Mouse (Mus musculus) forebrain, embryonic 11.5 days (tissue): ENCODE measurements around the gene Cemip. TPM values are rescaled to one million over a fixed set of nuclear protein-coding genes. Genes with fewer than 3 reads are reported as not detected.

Experiments used
- ATAC-seq: fragments of 200-750 bp; cut with Nextera tagmentation; replicated peaks from 2 replicates; pipeline ENCODE4 v1.8.0; 2017; ENCODE audit warnings: moderate TSS enrichment; ENCODE audit not compliant: low FRiP score
- DNase-seq: peaks from one replicate; pipeline ENCODE4 v3.0.0-alpha.2; 2017; ENCODE audit warnings: low spot score
- H3K27ac ChIP-seq: fragments of 300-500 bp; sonication (generic); 2 replicates; pipeline ENCODE4 v1.5.1; 2014; ENCODE audit warnings: low read depth, low read length
- H3K27me3 ChIP-seq: fragments of 300-500 bp; sonication (generic); 2 replicates; pipeline ENCODE4 v1.6.1; 2014; ENCODE audit warnings: mild to moderate bottlenecking, low read length, mixed read lengths; ENCODE audit not compliant: control insufficient read depth, insufficient read depth
- H3K36me3 ChIP-seq: fragments of 300-500 bp; sonication (generic); 2 replicates; pipeline ENCODE4 v1.6.1; 2014; ENCODE audit warnings: mild to moderate bottlenecking, low read length, moderate library complexity, mixed read lengths; ENCODE audit not compliant: control insufficient read depth, insufficient read depth
- H3K4me1 ChIP-seq: fragments of 300-500 bp; sonication (generic); replicated peaks from 2 replicates; pipeline ENCODE4 v1.6.1; 2014; ENCODE audit warnings: low read length, mixed read lengths; ENCODE audit not compliant: control insufficient read depth, insufficient read depth
- H3K4me2 ChIP-seq: fragments of 300-500 bp; sonication (generic); 2 replicates; pipeline ENCODE4 v1.6.1; 2014; ENCODE audit warnings: low read depth, mild to moderate bottlenecking, low read length, moderate library complexity, mixed read lengths; ENCODE audit not compliant: severe bottlenecking
- H3K4me3 ChIP-seq: fragments of 300-500 bp; sonication (generic); 2 replicates; pipeline ENCODE4 v1.5.1; 2014; ENCODE audit warnings: low read depth, low read length
- H3K9ac ChIP-seq: fragments of 300-500 bp; sonication (generic); 2 replicates; pipeline ENCODE4 v1.6.1; 2014; ENCODE audit warnings: low read length
- H3K9me3 ChIP-seq: fragments of 300-500 bp; sonication (generic); 2 replicates; pipeline ENCODE4 v1.6.1; 2016; ENCODE audit warnings: low read length, mixed read lengths; ENCODE audit not compliant: control insufficient read depth
- WGBS: fragments of 180-500 bp; shearing (Covaris S2); extraction: QIAGEN DNeasy Blood & Tissue Kit; methylation state at CpG from one replicate; pipeline ENCODE4 v1.1.7; 2014; 5-methylcytosine and 5-hydroxymethylcytosine counted together
- polyA plus RNA-seq: library from polyadenylated mRNA; unstranded; fragments of >200 nt; fragmentation: Nextera tagmentation; extraction: Ambion mirVana; gene quantifications from 2 replicates; pipeline ENCODE4 v1.2.1, GENCODE M21; 2014

The Cemip gene
- polyA plus RNA-seq, 1 experiment from 2014 or later = 0.94 TPM

GRCm38 (mm10) chr7:84088191-84088590 is 1.9 kb upstream of the Cemip start:
- Histone ChIP-seq H3K36me3 (no peaks in the 10 kb centered on the region), H3K4me2 (no peak overlapping the region), H3K4me1 (peaks cover 4% of the 10 kb centered on the region; the same call in 1 of the 2 replicates), H3K9me3 (no peaks in the 10 kb centered on the region), H3K4me3 (no peak overlapping the region), H3K27me3 (peaks cover 14% of the 10 kb centered on the region), H3K27ac (no peak overlapping the region), H3K9ac (no peak overlapping the region)
- ATAC-seq = no peak
- 92% methylated on average over 3 of the region's 3 CpGs for WGBS
- no peak for DNase-seq

GRCm38 (mm10) chr7:84085049-84085945 is 1.0 kb downstream of the Cemip start:
- H3K36me3 ChIP-seq = no peaks in the 10 kb centered on the region
- no peak overlapping the region for H3K27ac ChIP-seq
- DNase-seq (peak; percentile 82), ATAC-seq (0 out of 2 replicates have a peak, but pooled peaks have one; percentile 19)
- no peaks in the 10 kb centered on the region for H3K9me3 ChIP-seq
- WGBS = 5% methylated on average over 39 of the region's 39 CpGs
- no peak overlapping the region for H3K9ac ChIP-seq
- peaks cover 14% of the 10 kb centered on the region for H3K27me3 ChIP-seq
- H3K4me3 ChIP-seq = peak overlapping the region; percentile 33
- H3K4me2 ChIP-seq = peak overlapping the region; percentile 84
- H3K4me1 ChIP-seq = peaks cover 4% of the 10 kb centered on the region; the same call in 1 of the 2 replicates

GRCm38 (mm10) chr7:84077257-84078013 is 8.9 kb downstream of the Cemip start:
- WGBS = 76% methylated on average over 7 of the region's 7 CpGs
- no peak for ATAC-seq
- H3K4me1 ChIP-seq = no peaks in the 10 kb centered on the region

GRCm38 (mm10) chr7:84074266-84074665 is 12.0 kb downstream of the Cemip start:
- no peak for DNase-seq
- no peaks in the 10 kb centered on the region for H3K4me1 ChIP-seq
- no peaks in the 10 kb centered on the region for H3K27me3 ChIP-seq
- no peaks in the 10 kb centered on the region for H3K9me3 ChIP-seq
- no peak overlapping the region for H3K4me3 ChIP-seq
- no peak overlapping the region for H3K9ac ChIP-seq
- no peak for ATAC-seq
- H3K4me2 ChIP-seq = no peak overlapping the region
- H3K27ac ChIP-seq = no peak overlapping the region
- no peaks in the 10 kb centered on the region for H3K36me3 ChIP-seq
- WGBS = 73% methylated on average over 8 of the region's 8 CpGs

More at GRCm38 (mm10) chr7:84077257-84078013, 8.9 kb downstream of the Cemip start:
- DNase-seq = no peak
- no peak overlapping the region for H3K4me2 ChIP-seq
- H3K9ac ChIP-seq = no peak overlapping the region
- no peaks in the 10 kb centered on the region for H3K9me3 ChIP-seq
- H3K27me3 ChIP-seq = no peaks in the 10 kb centered on the region
- H3K27ac ChIP-seq = no peak overlapping the region
- no peaks in the 10 kb centered on the region for H3K36me3 ChIP-seq
- no peak overlapping the region for H3K4me3 ChIP-seq

- H3K36me3 ChIP-seq = no peaks in the 10 kb centered on the region
- no peak overlapping the region for H3K27ac ChIP-seq
- no peaks in the 10 kb centered on the region for H3K27me3 ChIP-seq
- no peaks in the 10 kb centered on the region for H3K4me1 ChIP-seq
- DNase-seq = no peak
- no peak overlapping the region for H3K4me3 ChIP-seq
- no peak overlapping the region for H3K9ac ChIP-seq
- H3K4me2 ChIP-seq = no peak overlapping the region
- whole genome bisulfite sequencing = 88% methylated on average over 3 of the region's 3 CpGs
- no peak for ATAC-seq
- no peaks in the 10 kb centered on the region for H3K9me3 ChIP-seq
These were observed 12.4 kb downstream of the Cemip start for GRCm38 (mm10) chr7:84073856-84074255.

- 87% methylated on average over 5 of the region's 5 CpGs for WGBS
- H3K4me1 ChIP-seq = no peaks in the 10 kb centered on the region
- ATAC-seq = no peak
- H3K9me3 ChIP-seq = no peaks in the 10 kb centered on the region
- no peak overlapping the region for H3K4me2 ChIP-seq
- H3K9ac ChIP-seq = no peak overlapping the region
- no peak overlapping the region for H3K27ac ChIP-seq
- DNase-seq = no peak
- H3K27me3 ChIP-seq = no peaks in the 10 kb centered on the region
- no peaks in the 10 kb centered on the region for H3K36me3 ChIP-seq
- no peak overlapping the region for H3K4me3 ChIP-seq
These were observed 17.4 kb downstream of the Cemip start for GRCm38 (mm10) chr7:84068931-84069330.

GRCm38 (mm10) chr7:84059799-84060198 is 26.5 kb downstream of the Cemip start:
- Histone ChIP-seq H3K4me1 (no peaks in the 10 kb centered on the region), H3K27ac (no peak overlapping the region), H3K36me3 (no peaks in the 10 kb centered on the region), H3K27me3 (no peaks in the 10 kb centered on the region), H3K9ac (no peak overlapping the region), H3K4me3 (no peak overlapping the region), H3K4me2 (no peak overlapping the region), H3K9me3 (no peaks in the 10 kb centered on the region)
- WGBS = 93% methylated on average over 7 of the region's 7 CpGs
- no peak for ATAC-seq
- DNase-seq = no peak

- WGBS = 86% methylated on average over 7 of the region's 7 CpGs
- Histone ChIP-seq H3K27ac (no peak overlapping the region), H3K4me3 (no peak overlapping the region), H3K9me3 (no peaks in the 10 kb centered on the region), H3K36me3 (no peaks in the 10 kb centered on the region), H3K27me3 (no peaks in the 10 kb centered on the region), H3K9ac (no peak overlapping the region), H3K4me1 (no peaks in the 10 kb centered on the region), H3K4me2 (no peak overlapping the region)
- DNase-seq = no peak
- ATAC-seq = no peak
These were observed 30.2 kb downstream of the Cemip start for GRCm38 (mm10) chr7:84055961-84056629.
